Mouse (Mus musculus) embryo, embryonic 10 days (tissue): Measurements from ENCODE around the gene Cdrt4.

Experiments used
- DNase-seq: peaks from one replicate; pipeline ENCODE4 v3.0.0-alpha.2; 2015; ENCODE audit warnings: low spot score

The Cdrt4 gene

DNA sequence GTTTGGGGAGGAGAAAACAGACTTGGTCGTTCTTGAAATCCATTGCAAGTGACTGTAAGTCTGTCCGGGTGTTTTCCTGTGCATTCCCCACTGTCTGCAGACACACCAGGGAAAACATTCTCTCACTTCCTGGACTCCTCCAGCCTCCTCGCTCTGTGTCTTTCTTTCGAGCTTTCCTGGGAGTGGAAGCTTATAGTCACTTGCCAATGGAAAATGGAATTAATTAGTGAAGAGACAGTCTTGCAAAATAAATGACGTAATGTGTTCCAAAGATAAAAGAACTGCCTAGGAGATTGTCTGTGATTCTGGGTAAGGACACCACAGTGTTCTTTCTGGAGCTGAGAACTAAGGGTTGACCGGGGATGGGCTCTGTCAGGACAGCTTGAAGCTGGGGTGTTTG is 7.5 kb upstream of the Cdrt4 start:
- DNase-seq, result no peak

- DNase-seq, result no peak
These were observed 5.5 kb upstream of the Cdrt4 start for GRCm38 (mm10) chr11:62945514-62945913.

GRCm38 (mm10) chr11:62949548-62949947 is 1.4 kb upstream of the Cdrt4 start:
- DNase-seq, result no peak

DNA sequence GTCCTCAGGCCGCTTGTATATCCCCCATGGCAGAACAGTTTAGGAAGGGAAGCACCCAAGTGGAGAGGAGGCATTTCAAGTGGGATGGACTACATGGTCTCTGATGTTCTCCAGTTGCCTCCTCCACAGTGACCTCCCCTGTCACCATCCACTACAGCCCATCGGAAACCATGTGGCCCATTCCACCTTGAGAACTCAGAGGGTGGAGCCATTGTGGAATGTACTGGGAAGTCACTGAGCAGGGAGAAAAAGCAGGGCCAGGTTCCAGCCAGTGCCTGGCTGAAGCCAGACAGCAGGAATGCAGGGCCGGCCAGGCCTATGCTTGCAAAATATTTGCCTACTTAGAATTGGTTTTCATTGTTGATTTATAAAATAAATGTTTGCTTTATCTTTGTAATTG is 3.8 kb downstream of the Cdrt4 start:
- no peak for DNase-seq

GRCm38 (mm10) chr11:62955186-62955585 is 4.2 kb downstream of the Cdrt4 start:
- DNase-seq, result no peak

DNA sequence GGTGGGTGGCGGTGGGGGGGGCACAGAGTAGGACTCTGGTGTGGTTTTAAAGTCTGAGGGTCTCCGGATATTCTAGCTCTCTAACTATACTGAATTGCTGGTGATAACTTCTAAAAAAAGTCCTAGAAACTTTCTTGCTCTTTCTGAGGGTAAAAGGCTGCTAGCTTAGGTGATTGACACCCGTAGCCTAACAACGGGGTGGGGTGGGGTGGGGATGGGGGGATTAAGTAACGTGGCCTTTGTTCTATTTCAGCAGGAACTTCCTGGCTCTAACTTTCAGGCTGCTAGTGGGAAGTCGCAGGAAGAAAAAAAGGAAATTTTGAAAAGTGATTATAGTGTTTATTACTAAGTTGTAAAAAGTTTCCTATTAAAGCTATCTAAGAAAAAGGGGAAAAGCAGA is 4.8 kb downstream of the Cdrt4 start:
- no peak for DNase-seq

DNA sequence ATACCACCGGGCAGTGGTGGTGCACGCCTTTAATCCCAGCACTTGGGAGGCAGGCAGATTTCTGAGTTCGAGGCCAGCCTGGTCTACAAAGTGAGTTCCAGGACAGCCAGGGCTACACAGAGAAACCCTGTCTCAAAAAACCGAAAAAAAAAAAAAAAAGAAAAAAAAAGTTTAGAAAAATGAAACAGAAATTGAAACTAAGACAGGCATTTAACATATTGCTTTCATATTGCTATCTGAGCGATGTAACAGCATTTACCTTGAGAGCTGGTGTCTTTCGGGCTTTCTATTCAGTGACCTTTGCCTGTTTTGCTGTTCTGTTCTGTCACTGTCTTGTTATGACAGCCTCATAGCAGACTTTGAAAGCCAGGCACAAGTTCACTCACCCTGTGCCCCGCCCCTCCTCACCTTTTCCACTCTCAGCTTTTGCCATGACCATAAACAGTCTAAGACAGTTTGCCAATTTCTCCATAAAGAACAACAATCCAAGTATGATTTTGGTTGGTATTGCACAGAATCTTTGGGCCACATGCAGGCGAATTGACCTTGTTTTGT is 6.7 kb downstream of the Cdrt4 start:
- no peak for DNase-seq

DNA sequence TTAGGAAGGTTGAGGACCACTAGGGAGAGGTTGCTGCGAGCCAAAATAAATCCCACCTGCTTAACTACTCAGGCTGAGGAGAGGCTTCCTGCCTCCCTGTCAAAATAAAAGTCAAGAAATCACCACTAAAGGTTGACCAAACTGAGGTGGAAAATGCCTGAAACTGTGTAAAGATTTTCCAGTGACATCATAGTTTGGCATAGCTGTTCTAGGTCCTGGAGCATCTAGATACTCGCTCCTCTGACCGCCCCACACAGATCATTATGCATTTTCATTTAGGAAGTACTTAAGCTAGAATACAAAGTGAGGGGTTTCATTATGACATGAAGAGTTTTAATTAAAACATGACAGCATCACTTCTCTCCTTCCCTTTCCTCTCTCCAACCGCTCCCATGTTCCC is 12.3 kb downstream of the Cdrt4 start:
- DNase-seq, result no peak

GRCm38 (mm10) chr11:62966424-62966764 is 15.4 kb downstream of the Cdrt4 start:
- no peak for DNase-seq

DNA sequence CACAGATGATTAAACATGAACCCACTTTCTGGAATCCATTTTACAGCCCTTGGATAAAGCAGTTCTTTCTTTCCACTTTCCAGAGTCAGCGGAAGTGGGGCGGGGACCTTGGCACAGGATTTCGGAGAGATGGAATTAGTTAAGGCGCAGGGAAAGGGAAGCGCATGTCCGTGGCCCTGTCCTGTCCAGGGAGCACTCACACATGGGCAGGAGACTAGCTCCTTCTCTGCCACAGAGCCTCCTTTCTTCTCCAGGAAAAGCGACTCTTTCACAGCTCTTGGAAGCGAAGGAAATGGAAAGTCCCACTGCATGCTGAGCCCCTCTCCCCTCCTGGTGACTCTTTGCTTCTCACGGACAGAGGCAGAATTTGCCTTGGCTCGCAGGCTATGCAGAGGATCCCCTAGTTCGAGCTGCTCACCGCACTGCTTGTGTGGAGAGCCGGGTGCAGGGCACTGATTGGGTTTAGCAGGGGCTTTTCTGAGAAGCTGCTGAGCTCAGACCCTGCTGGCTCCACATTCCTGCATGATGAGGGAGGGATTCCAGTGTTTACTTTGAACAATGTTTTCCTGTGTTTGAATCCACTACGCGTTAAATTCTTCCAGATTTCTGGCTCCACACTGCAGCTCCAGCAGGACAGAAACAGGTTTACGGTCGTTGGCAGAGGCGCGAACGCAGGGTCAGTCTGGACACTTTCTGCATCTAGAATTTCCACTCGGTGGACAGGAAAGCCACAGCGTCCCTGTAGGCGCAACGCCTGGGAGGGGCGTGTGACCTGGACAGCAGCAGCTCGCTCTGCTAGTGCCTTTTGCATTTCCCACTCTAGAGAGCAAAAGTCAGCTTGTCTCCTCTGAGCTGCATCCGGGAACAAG is 16.0 kb downstream of the Cdrt4 start:
- DNase-seq, result peak; percentile 75

DNA sequence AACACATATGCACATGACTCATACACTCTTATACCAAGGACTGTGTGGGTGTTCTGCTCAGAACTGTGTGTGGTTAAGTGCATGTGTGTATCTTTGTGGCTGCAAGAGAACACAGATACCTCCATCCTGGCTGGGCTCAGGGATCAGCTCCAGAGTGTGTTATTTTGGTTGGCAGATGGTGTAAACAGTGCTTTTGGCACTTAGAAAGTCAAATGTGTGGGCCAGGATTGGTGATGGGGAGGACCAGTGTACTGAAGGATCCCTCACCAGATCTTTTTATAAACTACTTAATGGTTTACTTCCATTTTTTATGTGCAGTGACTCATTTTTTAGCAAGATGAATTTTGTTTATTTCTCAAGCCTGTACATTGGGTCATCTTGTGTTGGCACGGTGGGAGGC is 26.2 kb downstream of the Cdrt4 start:
- no peak for DNase-seq

DNA sequence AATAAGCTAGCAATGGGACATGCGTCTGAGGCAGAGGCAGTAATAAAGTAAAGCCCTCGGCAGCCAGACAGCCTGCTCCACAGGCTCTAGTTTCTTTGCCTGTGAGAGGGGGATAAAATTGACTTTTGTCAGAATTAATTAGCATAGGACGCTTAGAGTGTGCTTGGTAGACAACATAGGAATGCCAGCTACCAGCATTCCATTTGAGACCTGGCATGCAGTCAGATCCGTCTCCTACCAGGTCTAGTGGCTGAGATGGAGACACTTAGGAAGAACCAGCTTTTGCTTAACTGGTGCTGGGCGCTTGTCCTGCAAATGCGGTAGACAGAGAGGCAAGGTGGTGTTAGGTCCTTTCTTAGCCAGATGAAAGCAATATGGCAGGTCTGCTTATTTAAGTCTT is 27.9 kb downstream of the Cdrt4 start:
- DNase-seq, result no peak

- no peak for DNase-seq
These were observed 30.7 kb downstream of the Cdrt4 start for GRCm38 (mm10) chr11:62981729-62982128.

DNA sequence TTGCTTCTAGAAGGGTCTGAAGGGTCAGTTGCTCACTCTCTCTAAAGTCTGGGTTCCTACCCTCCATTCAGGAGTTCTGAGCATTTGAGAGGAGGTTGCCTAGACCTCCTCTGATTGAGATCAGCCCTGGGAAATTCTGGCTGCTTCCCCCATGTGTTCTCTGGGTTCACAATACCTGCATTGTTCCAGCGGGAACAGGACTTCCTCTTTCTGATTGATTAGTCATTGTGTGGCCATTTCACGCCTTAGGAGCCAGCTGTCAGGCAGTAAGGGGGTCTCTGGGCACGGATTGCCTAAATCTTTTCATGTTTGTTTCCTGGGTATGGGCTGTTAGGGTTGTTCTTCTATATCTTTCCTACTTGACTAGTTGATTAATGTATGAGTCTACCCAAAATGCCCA is 32.8 kb downstream of the Cdrt4 start:
- DNase-seq, result peak; percentile 79

DNA sequence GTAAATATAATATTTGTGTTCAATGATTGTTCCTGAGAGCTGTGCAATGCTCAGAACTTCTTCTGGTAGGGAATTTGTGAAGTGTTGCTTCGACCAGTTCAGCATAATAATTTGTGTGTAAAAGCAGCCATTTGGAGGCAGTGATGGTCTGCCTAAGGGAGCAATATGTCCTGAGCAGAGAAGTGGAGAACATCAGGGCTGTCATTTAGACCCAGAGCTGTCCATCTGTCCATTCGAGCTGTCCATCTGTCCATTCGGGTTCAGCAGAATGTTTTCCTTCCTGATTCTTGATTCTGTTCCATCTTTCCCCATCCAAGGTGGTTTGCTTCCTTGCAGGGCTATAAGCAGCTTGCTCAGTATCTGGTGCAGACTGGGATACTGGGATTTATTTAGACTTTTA is 33.4 kb downstream of the Cdrt4 start:
- no peak for DNase-seq

GRCm38 (mm10) chr11:62985075-62985474 is 34.1 kb downstream of the Cdrt4 start:
- no peak for DNase-seq

DNA sequence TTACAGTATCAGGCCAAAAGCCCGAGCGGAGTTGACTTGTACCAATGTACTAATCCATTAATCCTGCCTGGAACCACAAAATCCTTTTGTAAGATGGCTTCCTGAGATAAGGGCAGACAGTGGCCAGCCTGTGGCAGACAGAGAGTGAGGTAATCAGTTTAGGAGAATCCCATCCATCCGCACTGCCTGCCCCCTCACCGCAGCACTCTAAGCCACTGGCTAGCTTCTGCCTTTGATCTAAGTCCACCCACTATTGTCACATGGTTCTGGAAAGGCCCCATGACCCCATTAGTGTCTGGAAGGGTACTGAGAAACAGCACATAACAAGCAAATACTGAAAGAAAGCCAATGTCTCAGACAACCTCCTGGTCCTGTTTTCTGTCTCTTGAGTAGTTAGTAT is 35.6 kb downstream of the Cdrt4 start:
- no peak for DNase-seq

DNA sequence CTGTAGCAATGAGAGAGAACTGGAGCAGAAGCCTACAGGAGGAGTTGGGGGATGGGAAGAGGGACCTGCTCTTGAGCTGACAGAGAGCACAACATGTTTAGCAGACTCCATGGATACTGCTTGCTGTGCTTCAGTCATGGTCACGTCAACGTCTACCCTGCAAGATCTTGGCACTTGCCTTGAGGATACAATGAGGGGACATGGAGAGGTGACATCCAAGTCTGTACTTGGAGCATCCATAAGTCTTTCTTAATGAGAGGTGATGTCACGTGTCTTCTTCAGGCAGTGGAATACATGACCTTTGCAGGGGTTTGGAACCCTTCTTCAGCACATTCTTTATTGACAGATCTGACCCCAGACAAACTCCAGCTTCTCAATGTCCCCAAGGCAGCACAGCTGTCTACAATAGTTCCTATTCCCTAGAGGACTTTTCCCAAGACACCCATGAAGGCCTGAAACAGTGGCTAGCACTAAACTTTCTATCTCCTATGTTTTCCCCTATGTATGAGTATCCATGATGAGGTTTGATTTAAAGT is 39.2 kb downstream of the Cdrt4 start:
- DNase-seq, result no peak

- DNase-seq, result no peak
These were observed 39.8 kb downstream of the Cdrt4 start for GRCm38 (mm10) chr11:62990811-62991210.

GRCm38 (mm10) chr11:62992545-62993242 is 41.7 kb downstream of the Cdrt4 start:
- DNase-seq, result no peak

GRCm38 (mm10) chr11:62995066-62995754 is 44.2 kb downstream of the Cdrt4 start:
- DNase-seq, result no peak

DNA sequence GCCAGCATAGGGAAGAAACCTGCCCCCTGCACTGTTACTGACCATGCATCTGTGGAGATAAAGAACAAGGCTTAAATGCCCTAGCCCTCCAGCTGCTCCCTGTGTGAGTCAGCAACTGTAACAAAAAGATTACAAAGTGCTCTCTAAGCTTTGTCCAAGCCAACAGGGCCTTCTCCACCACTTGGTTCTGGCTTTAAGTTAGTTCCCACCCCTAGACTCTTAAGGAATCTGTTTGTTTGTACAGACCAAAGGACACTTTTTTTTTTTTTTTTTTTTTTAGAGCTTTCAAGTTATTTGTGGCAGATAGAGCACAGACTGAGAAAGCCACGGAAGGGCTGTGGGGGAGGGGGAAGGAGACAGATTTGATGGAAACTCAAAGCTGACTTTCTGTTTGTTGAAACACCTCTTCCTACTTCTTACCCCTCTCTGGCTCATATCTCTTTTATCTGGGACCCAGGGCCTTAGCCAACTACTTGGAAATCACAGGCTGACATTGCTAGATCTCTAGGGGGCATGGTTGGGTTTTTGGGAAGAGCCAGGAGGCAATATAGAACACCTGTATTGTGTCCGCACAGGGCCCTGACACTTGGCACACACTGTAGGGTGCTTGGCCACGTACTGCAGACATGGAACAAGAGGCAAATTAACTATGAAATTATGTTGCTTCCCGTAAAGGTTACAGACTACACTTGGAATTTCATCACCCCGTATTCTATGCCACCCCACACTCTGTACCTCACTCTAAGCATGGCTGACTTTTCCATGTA is 44.9 kb downstream of the Cdrt4 start:
- DNase-seq, result no peak
